Mouse (Mus musculus): ENCODE measurements at regions not wholly inside any gene's neighbourhood (a gene's known extent, or its start where the extent isn't known, plus 50 kb on each side); places are given as distances from the start of the nearest gene placed in this dataset.

- TF ChIP-seq POLR2A (IDR thresholded peaks at IDR 0.05; ENCODE audit: borderline replicate concordance, insufficient read depth, low read length), result no peak
- TF ChIP-seq CTCF (IDR thresholded peaks at IDR 0.05; ENCODE audit: borderline replicate concordance, insufficient read depth, low read depth, low read length), result no peak
Observed at GRCm38 (mm10) chr2:34031421-34031820, 143.7 kb upstream of the Mvb12b start.
